Mouse (Mus musculus) gastrocnemius, adult 2 months (tissue): ENCODE results near the gene Abcg5. TPM values are rescaled to one million over a fixed set of nuclear protein-coding genes. Genes with fewer than 3 reads are reported as not detected.
A peak's percentile ranks its signal among the peaks of the same experiment; 100 is the strongest.

Experiments
- DNase-seq: peaks from one replicate; pipeline ENCODE4 v3.0.0; 2022
- H3K27ac ChIP-seq: fragments of 200-600 bp; 2 replicates; pipeline ENCODE4 v1.8.1; 2022; ENCODE audit warnings: mild to moderate bottlenecking
- H3K4me3 ChIP-seq: fragments of 200-600 bp; 2 replicates; pipeline ENCODE4 v1.8.1; 2022; ENCODE audit warnings: mild to moderate bottlenecking, moderate library complexity
- CTCF ChIP-seq: fragments of 200-600 bp; IDR thresholded peaks from 2 replicates; pipeline ENCODE4 v1.8.1; 2022; ENCODE audit warnings: antibody characterized with exemption, mild to moderate bottlenecking, moderate library complexity
- intact Hi-C: fragments of 180-260 bp; cut with DNase I; formaldehyde crosslinking; loops from one replicate; pipeline ENCODE4 v1.15.1; 2025
- total RNA-seq, 2 experiments: library from RNA; stranded (reverse); gene quantifications; 2 replicates each; pipeline ENCODE4 v1.2.3; 2021

The Abcg5 gene
- total RNA-seq, 2 experiments from 2014 or later = not detected

DNA sequence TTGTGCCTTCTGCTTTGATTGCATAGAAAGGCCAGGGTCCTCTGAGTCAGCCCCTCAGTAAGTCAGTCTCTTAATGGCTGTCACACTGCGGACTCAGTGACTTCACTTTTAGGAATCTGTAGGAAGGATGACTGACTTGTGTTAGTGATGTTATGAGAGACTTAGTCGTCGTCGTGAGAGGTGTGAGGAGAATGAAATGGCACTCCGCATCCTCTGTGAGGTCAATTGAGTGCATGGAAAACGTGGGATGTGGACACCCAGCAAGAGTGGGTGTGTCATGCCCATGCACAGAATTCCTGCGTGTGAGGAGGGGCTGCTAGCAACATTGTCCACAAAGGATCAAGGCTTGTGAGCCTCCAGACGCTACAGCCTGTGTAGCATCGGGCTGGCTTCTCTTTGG lies 54.2 kb downstream of the Abcg5 start:
- no peak for TF ChIP-seq CTCF
- H3K27ac ChIP-seq = no peak overlapping the region
- H3K4me3 ChIP-seq = no peak overlapping the region
- DNase-seq = no peak
- intact Hi-C loops = no loop called here

DNA sequence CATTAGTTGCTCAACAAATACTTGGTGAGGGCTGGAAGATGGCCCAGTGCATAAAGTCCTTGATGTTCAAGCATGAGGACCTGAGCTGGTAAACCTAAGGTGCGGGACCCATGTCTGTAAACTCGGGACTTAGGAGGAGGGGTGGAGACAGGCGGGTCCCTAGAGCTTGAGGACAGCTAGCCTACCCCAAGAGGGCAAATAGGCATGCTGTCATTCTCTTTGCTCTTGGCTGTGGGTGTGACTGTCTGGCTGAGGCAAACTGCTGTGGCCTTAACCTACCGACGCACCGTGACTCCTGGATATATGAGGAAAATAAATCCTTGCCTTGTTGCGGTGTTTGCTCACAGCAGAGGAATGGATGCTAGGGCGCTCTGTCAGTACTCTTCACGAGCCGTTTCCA lies 55.1 kb downstream of the Abcg5 start:
- no peak overlapping the region for H3K4me3 ChIP-seq
- TF ChIP-seq CTCF = no peak
- H3K27ac ChIP-seq = no peak overlapping the region; the same call in 1 of the 2 replicates
- intact Hi-C loops = no loop called here
- DNase-seq = no peak

DNA sequence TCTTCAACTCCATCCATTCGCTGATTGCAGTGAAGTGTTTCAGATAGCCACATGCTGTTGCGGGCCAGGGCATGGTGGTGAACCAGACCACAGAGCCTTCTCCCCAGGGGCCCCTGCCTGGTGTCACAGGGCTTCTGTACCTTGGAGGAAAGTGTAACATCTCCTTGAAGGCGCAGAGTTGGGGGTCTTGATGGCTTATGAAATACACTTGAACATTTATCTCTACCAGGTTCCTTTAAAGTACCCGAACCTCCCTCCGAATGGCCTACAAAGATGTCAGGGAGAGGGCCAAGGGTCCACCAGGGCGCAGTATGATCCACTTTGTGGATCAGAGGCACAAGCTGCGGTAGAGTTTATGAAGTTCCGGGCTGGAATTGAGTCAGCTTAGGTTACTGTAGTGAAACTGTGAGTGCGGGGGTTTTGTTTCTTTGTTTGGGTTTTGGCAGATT lies 55.9 kb downstream of the Abcg5 start:
- intact Hi-C loops = no loop called here
- TF ChIP-seq CTCF = no peak; the same call in 1 of the 2 replicates
- H3K27ac ChIP-seq = peak overlapping the region; percentile 82
- DNase-seq = no peak
- H3K4me3 ChIP-seq = peak overlapping the region; percentile 89

DNA sequence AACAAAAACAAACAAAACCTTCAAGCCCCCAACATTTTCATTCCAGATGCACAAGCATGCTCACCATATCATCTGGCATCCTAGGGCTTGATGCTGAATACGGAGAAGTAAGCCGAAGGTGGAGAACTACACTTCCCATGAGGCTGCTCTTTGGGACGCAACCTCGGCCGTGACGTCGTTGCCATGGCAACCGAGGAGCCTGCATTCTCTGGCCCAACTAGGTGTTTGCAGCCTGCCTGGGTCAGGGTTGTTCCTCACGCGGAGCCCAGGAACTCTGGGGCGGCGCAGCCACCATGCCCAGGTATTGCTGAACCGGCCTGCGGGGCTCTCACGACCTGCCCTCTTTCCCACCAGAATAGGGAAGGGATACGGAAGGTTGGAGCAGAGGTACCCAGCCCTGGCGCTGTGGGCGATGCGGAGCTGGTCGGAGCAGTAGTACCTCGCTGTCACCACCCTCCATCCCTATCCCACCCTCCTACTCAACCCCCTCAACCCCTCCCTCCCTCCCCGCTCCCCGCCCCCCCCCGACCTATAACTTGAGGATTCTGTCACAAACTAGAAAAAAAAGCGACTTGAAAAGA lies 56.4 kb downstream of the Abcg5 start, which contains the start of gene Dync2li1:
TSS of gene Dync2li1 (plus strand) at position 221 of the 581 bp plus-strand sequence.
- TF ChIP-seq CTCF = no peak
- intact Hi-C loops = no loop called here
- H3K27ac ChIP-seq = peak within 1 kb of the TSS; percentile 82
- peak within 1 kb of the TSS; percentile 89 for H3K4me3 ChIP-seq
- peak; percentile 93 for DNase-seq

DNA sequence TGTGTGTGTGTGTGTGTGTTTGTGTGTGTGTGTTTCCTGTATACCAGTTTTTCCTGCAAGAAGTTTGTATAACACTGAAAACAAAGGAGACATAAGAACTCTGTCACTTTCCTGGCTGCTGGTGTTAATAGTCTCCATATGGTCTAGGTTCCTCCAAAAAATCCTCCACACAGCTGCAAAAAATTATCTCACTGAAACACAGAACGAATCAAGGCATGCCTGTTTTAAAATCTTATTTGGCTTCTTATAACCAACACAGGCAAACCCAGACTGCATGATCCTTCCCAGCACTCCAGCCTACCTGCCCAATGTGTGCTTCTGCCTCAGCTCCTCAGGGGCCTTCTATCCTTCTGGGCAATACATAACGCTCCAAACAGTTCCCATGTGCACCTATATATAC lies 59.9 kb downstream of the Abcg5 start:
- intact Hi-C loops = no loop called here
- H3K27ac ChIP-seq = peak overlapping the region; percentile 16; the same call in 1 of the 2 replicates
- no peak for DNase-seq
- no peak overlapping the region for H3K4me3 ChIP-seq
- TF ChIP-seq CTCF = no peak

DNA sequence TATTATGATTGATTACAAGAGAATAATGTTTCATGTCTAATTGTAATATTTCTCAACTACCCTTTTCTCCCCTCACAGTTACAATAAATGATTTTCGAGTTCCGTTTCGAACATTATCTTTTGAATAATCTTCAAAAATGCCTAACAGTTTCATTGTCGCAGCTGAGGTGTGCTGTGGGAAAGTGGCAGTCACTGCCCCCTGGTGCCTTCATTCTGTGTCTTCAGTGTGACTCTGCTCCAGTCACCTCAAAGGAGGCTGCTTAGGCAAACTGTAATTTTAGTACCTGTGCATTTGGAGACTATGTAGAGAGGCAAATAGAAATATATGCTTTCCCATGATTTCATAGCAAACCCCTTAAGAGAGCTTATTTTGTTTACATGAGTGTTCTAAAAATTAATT lies 60.8 kb downstream of the Abcg5 start:
- intact Hi-C loops = no loop called here
- Histone ChIP-seq H3K4me3 (no peak overlapping the region), H3K27ac (no peak overlapping the region)
- DNase-seq = no peak
- peak; percentile 11; the same call in 1 of the 2 replicates for TF ChIP-seq CTCF

DNA sequence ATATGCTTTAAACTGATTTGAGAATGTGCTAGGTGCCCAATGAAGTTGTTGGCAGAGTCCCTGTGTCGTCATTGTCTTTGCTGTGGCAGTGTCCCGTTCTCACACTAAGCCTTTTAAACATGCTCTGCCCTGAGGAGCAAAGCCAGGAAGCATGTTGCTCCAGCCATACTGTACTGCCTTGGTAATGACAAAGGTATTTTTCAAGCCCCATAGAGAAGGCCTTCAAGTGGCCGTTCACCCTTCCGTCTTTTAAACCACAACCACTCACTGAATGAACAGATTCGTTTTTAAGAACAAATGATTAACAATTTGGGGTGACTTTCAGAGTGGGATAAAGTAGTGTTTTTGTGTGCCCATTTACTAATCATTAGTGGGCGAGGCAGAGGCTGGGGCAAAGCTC lies 61.6 kb downstream of the Abcg5 start:
- H3K27ac ChIP-seq = no peak overlapping the region
- DNase-seq = no peak
- intact Hi-C loops = no loop called here
- H3K4me3 ChIP-seq = no peak overlapping the region
- TF ChIP-seq CTCF = no peak

DNA sequence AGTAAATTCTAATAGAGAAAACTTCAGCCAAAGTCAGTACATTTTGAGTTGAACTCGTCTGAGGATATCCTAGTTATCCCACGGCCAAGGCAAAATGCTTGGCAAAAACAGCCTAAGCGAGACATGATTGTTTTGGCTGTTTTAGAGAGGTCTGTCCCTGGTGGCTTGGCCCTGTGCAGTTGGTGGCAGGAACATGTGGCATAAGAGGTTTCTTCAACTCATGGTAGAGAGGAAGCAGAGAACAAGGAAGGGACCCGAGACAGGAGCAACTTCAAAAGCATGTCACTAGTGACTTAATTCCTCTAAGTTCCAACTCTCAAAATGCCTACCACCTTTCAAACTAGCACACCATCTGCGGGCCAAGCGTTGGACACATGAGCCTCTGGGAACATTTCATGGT lies 62.2 kb downstream of the Abcg5 start:
- DNase-seq = no peak
- Histone ChIP-seq H3K4me3 (no peak overlapping the region), H3K27ac (no peak overlapping the region)
- no peak for TF ChIP-seq CTCF
- intact Hi-C loops = no loop called here

DNA sequence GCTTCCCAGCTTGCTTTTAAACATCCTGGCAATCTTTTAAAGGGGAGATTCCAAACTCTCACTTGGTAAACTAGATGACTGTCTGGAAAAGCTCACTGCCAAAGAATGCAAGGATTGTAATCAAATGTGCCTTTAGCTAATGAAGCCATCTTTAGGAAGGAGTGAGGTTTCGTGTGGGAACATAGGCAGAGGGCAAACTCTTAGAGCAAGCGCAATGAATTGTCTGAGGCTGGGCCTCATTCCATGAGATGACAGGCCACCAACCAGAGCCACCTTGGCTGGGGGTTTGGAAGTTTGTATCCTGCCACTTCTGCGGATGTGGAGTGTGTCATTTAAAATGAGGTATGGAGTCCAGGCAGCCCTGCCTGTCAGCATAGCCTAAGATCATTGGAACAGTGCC lies 62.7 kb downstream of the Abcg5 start:
- intact Hi-C loops = no loop called here
- Histone ChIP-seq H3K27ac (no peak overlapping the region), H3K4me3 (no peak overlapping the region)
- TF ChIP-seq CTCF = no peak
- DNase-seq = no peak

DNA sequence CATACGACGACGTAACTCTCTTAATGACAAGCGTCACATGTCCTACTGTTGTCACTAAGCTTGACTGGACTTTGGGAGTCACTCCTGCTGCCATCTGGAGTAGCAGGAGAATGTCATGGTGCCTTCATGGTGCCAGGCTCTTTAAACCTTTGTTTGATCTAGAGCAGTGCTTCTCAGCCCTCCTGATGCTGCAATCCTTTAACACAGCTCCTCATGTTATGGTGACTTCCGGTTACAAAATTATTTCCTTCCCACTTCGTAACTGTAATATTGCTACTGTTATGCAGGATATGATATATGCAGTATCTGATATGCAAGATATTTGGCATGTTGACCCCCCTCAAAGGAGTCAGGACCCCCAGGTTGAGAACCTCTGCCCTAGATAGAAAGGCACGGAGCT lies 63.7 kb downstream of the Abcg5 start:
- Histone ChIP-seq H3K27ac (no peak overlapping the region), H3K4me3 (no peak overlapping the region)
- intact Hi-C loops = no loop called here
- TF ChIP-seq CTCF = no peak
- no peak for DNase-seq

DNA sequence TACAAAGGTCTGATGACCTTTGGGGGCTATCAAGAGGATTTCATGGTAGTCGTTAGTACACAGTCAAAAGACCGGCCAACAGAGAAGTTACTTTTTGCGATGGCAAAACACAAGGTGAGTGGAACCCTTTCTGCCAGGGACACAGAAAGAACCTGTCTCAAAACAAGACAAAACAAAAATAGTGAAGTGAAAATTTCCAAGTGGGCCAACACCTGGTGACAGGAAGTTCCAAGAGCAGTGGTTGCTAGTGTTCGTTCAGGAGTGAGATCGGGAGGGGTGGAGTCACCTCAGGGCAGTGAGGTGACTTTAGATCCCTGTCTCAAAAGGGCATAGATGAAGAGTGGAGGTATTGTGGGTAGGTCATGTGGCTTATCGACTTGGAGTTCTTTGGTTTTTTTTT lies 64.9 kb downstream of the Abcg5 start:
- no peak for DNase-seq
- intact Hi-C loops = no loop called here
- H3K4me3 ChIP-seq = no peak overlapping the region

DNA sequence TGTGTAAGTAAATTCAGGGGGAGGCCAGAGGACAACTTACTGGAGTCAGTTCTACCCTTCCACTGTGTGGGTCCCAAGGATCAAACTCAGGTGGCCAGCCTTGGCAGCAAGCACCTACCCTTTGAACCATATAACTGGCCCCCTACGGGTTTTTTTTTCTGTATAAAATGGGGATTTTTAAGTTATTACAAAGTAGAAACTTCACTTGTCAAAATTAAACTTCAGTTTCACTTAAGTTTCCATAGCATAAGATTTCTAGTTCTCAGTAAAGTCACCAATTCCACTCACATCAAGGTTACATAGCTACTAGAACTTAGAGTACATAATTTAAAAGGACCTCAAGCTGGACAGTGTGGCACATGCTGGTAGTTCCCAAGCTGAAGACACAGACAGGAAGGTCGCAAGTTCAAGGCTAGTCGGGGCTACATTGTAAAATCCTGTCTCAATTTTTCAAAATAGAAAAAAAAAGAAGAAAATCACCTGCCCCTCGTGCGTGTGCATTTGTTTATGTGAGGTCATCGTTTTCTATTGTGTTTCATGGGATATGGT lies 66.2 kb downstream of the Abcg5 start:
- no peak for TF ChIP-seq CTCF
- intact Hi-C loops = no loop called here
- no peak overlapping the region for H3K4me3 ChIP-seq
- no peak overlapping the region for H3K27ac ChIP-seq
- no peak for DNase-seq

More for the DNA sequence above, 64.9 kb downstream of the Abcg5 start:
- no peak for TF ChIP-seq CTCF
- no peak overlapping the region for H3K27ac ChIP-seq

DNA sequence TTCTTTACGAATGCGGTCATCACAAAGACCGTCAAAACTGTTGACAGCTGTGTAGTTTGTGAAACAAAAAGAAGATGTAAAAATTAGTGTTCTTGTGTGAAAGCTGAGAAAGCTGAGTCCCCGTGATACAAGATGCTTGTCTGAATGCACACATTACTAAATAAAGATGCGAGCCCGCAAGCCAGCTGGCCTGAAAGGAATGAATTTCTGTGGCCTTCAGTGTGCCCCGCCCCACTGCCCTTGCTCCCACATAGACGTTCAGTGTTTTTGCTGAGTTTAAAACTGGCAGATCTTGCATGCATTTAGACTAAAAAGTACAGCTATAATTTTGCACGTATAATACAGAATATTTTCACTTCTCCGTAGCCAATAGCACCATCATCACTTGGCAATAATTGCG lies 67.0 kb downstream of the Abcg5 start:
- intact Hi-C loops = no loop called here
- no peak overlapping the region for H3K4me3 ChIP-seq
- no peak overlapping the region for H3K27ac ChIP-seq
- no peak for DNase-seq
- TF ChIP-seq CTCF = no peak

DNA sequence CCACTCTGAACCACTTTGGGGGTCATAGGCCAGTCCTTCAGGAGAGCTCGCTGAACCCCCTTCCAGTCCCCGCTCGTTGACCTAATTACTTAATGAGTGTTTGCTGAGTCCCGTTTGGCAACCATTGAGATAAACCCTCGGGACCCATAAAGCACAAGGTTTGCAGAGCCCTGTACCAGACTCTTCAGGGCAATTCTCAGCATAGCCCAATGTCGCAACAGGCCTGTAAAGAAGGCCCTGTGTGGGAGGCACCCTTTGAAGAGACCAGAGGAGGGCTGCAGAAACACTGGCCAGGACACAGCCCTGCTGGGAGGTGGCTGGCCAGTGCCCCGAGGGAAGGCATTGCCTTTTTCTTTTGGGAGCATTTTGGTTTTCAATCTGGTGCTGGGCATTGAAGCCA lies 70.8 kb downstream of the Abcg5 start:
- Histone ChIP-seq H3K4me3 (peak overlapping the region; percentile 33), H3K27ac (peak overlapping the region; percentile 56)
- intact Hi-C loops = no loop called here
- DNase-seq = peak; percentile 55
- no peak for TF ChIP-seq CTCF
